Mouse (Mus musculus) embryonic facial prominence, embryonic 15.5 days (tissue): ENCODE results near the gene 4933405L10Rik. TPM values are rescaled to one million over a fixed set of nuclear protein-coding genes. Genes with fewer than 3 reads are reported as not detected.
A peak's percentile ranks its signal among the peaks of the same experiment; 100 is the strongest.

Experiments used
- ATAC-seq: fragments of 200-750 bp; cut with Nextera tagmentation; 2 replicates; pipeline ENCODE4 v1.8.0; 2017; ENCODE audit warnings: low read depth, moderate TSS enrichment; ENCODE audit not compliant: insufficient number of reproducible peaks, low FRiP score, low TSS enrichment
- H3K27ac ChIP-seq: fragments of 300-500 bp; sonication (generic); replicated peaks from 2 replicates; pipeline ENCODE4 v1.5.1; 2015; ENCODE audit warnings: mild to moderate bottlenecking, inconsistent platforms
- H3K27me3 ChIP-seq: fragments of 300-500 bp; sonication (generic); 2 replicates; pipeline ENCODE4 v1.6.1; 2015; ENCODE audit warnings: inconsistent platforms
- H3K36me3 ChIP-seq: fragments of 300-500 bp; sonication (generic); 2 replicates; pipeline ENCODE4 v1.6.1; 2015; ENCODE audit warnings: mild to moderate bottlenecking, inconsistent platforms
- H3K4me1 ChIP-seq: fragments of 300-500 bp; sonication (generic); 2 replicates; pipeline ENCODE4 v1.6.1; 2015; ENCODE audit warnings: inconsistent platforms
- H3K4me2 ChIP-seq: fragments of 300-500 bp; sonication (generic); replicated peaks from 2 replicates; pipeline ENCODE4 v1.6.1; 2015; ENCODE audit warnings: mild to moderate bottlenecking, inconsistent platforms
- H3K4me3 ChIP-seq: fragments of 300-500 bp; sonication (generic); replicated peaks from 2 replicates; pipeline ENCODE4 v1.5.1; 2015; ENCODE audit warnings: mild to moderate bottlenecking, inconsistent platforms
- H3K9ac ChIP-seq: fragments of 300-500 bp; sonication (generic); 2 replicates; pipeline ENCODE4 v1.6.1; 2015; ENCODE audit warnings: inconsistent platforms
- H3K9me3 ChIP-seq: fragments of 300-500 bp; sonication (generic); replicated peaks from 2 replicates; pipeline ENCODE4 v1.6.1; 2016; ENCODE audit warnings: inconsistent platforms
- WGBS: fragments of 180-500 bp; shearing (Covaris S2); methylation state at CpG from one replicate; pipeline ENCODE4 v1.1.7; 2015; 5-methylcytosine and 5-hydroxymethylcytosine counted together
- polyA plus RNA-seq: library from polyadenylated mRNA; unstranded; fragments of >200 nt; fragmentation: Nextera tagmentation; extraction: Ambion mirVana; gene quantifications from 2 replicates; pipeline ENCODE4 v1.2.1, GENCODE M21; 2015

The 4933405L10Rik gene
- polyA plus RNA-seq, 1 experiment from 2014 or later = 0.20 TPM

- Histone ChIP-seq H3K27ac (peak overlapping the region; percentile 73), H3K36me3 (no peaks in the 10 kb centered on the region)
Measured at GRCm38 (mm10) chr8:105715042-105715441, 7.6 kb downstream of the 4933405L10Rik start.

DNA sequence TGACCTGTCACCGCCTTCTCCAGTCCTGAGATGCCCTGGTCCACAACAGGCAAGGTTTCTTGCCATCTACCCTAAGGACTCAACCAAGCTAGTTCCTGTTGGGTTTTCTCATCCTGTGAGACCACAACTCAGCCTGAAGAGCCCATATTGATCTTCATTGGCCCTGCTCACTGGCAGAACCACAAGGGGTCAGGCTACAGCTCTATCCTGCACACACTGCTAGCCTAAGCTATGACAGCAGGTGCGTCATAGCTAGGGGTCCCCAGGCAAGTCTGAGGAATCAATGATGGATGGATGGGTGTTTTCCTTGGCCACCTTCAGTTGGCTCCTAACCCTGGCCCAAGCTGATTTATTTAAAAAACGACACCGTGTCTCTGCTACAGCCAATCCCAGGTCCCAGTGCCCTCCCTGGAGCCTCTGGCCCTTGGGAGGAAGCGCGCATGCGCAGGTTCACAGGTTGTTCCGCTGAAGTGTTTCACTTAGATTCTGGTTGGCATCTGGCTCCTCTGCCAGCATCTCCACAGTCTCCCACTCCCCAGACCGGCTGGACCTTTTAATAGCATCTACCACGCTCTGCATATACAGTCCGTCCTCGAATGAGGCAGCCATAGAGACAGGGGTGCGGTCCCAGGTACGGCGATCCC lies 9.0 kb downstream of the 4933405L10Rik start:
- Histone ChIP-seq H3K9me3 (no peaks in the 10 kb centered on the region), H3K4me2 (no peak overlapping the region), H3K27ac (no peak overlapping the region), H3K4me1 (no peaks in the 10 kb centered on the region), H3K9ac (no peak overlapping the region), H3K36me3 (no peaks in the 10 kb centered on the region), H3K27me3 (no peaks in the 10 kb centered on the region), H3K4me3 (no peak overlapping the region)
- no peak for ATAC-seq
- 93% methylated on average over 15 of the region's 15 CpGs for WGBS

More at GRCm38 (mm10) chr8:105715042-105715441, 7.6 kb downstream of the 4933405L10Rik start:
- 51% methylated on average over 6 of the region's 6 CpGs for WGBS
- Histone ChIP-seq H3K9ac (no peak overlapping the region), H3K4me2 (no peak overlapping the region), H3K4me3 (no peak overlapping the region), H3K27me3 (no peaks in the 10 kb centered on the region), H3K9me3 (no peaks in the 10 kb centered on the region), H3K4me1 (no peaks in the 10 kb centered on the region)
- ATAC-seq = peak; percentile 51; the same call in 1 of the 2 replicates

DNA sequence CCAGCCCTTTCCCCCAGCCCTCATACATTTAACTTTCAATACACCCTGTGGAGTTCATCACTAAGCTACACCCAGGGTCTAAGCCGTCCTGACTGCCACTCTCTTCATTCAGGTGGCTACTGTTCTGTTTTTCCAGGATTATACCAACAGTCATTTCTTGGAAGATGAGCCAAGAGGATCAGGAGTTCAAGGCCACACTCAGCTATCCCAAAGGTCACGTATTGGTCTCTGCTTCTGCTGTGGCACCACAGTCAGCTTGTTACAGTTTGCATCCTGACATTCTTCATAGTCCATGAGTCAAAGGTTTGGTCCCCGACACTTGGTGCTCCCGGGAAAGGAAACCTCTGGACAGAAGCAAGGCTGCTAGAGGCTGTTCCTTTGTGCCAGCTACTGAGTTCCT lies 12.2 kb downstream of the 4933405L10Rik start:
- H3K4me3 ChIP-seq = no peak overlapping the region

DNA sequence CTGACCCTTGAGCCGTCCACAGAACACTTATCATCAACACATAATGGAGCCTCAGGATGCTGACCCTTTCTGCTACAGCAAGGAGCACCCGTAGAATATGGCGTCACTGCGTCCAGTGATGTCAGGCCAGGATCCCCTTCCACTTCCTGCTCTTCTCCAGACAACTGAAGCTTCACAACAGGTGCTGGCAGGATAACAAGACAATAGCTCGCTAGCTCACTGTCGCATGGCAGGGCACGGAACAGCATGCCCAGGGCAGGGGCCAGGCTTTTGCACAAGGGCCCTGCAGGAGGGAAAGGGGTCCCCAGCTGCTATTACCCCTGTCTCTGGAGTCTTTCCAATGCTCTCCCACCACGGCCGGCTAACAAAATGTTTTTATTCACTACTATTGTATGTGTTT lies 15.4 kb downstream of the 4933405L10Rik start:
- H3K27me3 ChIP-seq = no peaks in the 10 kb centered on the region
- no peaks in the 10 kb centered on the region for H3K9me3 ChIP-seq
- ATAC-seq = no peak
- peaks cover 29% of the 10 kb centered on the region for H3K36me3 ChIP-seq
- H3K9ac ChIP-seq = no peak overlapping the region
- H3K27ac ChIP-seq = no peak overlapping the region
- H3K4me1 ChIP-seq = no peaks in the 10 kb centered on the region
- 91% methylated on average over 9 of the region's 9 CpGs for WGBS
- no peak overlapping the region for H3K4me2 ChIP-seq
- H3K4me3 ChIP-seq = no peak overlapping the region

More for the DNA sequence above, 12.2 kb downstream of the 4933405L10Rik start:
- no peaks in the 10 kb centered on the region for H3K27me3 ChIP-seq
- H3K9me3 ChIP-seq = no peaks in the 10 kb centered on the region
- 86% methylated on average over 4 of the region's 4 CpGs for WGBS
- no peak overlapping the region for H3K9ac ChIP-seq
- no peak overlapping the region for H3K4me2 ChIP-seq
- no peak overlapping the region for H3K27ac ChIP-seq
- H3K36me3 ChIP-seq = peaks cover 8% of the 10 kb centered on the region; the same call in 1 of the 2 replicates
- no peak for ATAC-seq
- H3K4me1 ChIP-seq = no peaks in the 10 kb centered on the region

GRCm38 (mm10) chr8:105725726-105726125 lies 18.3 kb downstream of the 4933405L10Rik start:
- no peaks in the 10 kb centered on the region for H3K27me3 ChIP-seq
- H3K9ac ChIP-seq = no peak overlapping the region
- H3K4me2 ChIP-seq = no peak overlapping the region
- H3K36me3 ChIP-seq = peaks cover 36% of the 10 kb centered on the region
- ATAC-seq = no peak
- no peak overlapping the region for H3K27ac ChIP-seq
- 68% methylated on average over 5 of the region's 5 CpGs for WGBS
- H3K9me3 ChIP-seq = no peaks in the 10 kb centered on the region
- H3K4me3 ChIP-seq = no peak overlapping the region
- H3K4me1 ChIP-seq = no peaks in the 10 kb centered on the region

GRCm38 (mm10) chr8:105727397-105728124 lies 20.1 kb downstream of the 4933405L10Rik start:
- H3K27ac ChIP-seq = peak overlapping the region; percentile 28; the same call in 1 of the 2 replicates
- no peak overlapping the region for H3K4me2 ChIP-seq
- 86% methylated on average over 18 of the region's 18 CpGs for WGBS

GRCm38 (mm10) chr8:105732186-105732585 lies 24.7 kb downstream of the 4933405L10Rik start:
- Histone ChIP-seq H3K4me2 (no peak overlapping the region), H3K9ac (no peak overlapping the region), H3K36me3 (peaks cover 14% of the 10 kb centered on the region), H3K27ac (no peak overlapping the region), H3K27me3 (no peaks in the 10 kb centered on the region), H3K4me1 (no peaks in the 10 kb centered on the region), H3K9me3 (no peaks in the 10 kb centered on the region), H3K4me3 (no peak overlapping the region)
- ATAC-seq = no peak
- 93% methylated on average over 5 of the region's 5 CpGs for WGBS

More at GRCm38 (mm10) chr8:105727397-105728124, 20.1 kb downstream of the 4933405L10Rik start:
- ATAC-seq = 0 out of 2 replicates have a peak, but pooled peaks have one; percentile 34
- no peaks in the 10 kb centered on the region for H3K4me1 ChIP-seq
- H3K4me3 ChIP-seq = no peak overlapping the region
- H3K9ac ChIP-seq = no peak overlapping the region
- no peaks in the 10 kb centered on the region for H3K9me3 ChIP-seq
- no peaks in the 10 kb centered on the region for H3K27me3 ChIP-seq
- H3K36me3 ChIP-seq = peaks cover 36% of the 10 kb centered on the region

DNA sequence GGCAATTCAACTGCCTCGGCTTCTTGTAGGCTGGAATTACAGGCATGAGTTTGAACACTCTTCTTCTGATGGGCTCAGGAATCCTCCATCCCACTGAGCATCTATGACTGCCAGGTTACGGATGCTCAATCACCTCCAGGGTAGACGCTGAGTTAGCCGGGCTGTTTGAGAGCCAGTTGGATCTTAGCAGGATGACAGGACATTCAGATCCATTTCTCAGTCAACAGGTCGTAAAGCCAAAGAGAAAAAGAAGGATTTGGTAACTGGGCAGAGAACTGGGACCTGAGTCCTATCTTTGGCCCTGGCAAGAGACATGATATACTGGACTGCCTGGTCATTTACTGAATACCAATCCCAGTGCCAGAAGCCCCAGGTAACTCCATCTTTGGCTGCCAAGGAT lies 31.8 kb downstream of the 4933405L10Rik start:
- H3K9ac ChIP-seq = no peak overlapping the region
- no peaks in the 10 kb centered on the region for H3K9me3 ChIP-seq
- no peaks in the 10 kb centered on the region for H3K36me3 ChIP-seq
- H3K4me3 ChIP-seq = no peak overlapping the region
- H3K27ac ChIP-seq = no peak overlapping the region
- ATAC-seq = no peak
- no peak overlapping the region for H3K4me2 ChIP-seq
- H3K4me1 ChIP-seq = no peaks in the 10 kb centered on the region
- H3K27me3 ChIP-seq = no peaks in the 10 kb centered on the region
- WGBS = 90% methylated on average over 5 of the region's 5 CpGs

- ATAC-seq = no peak
- H3K27ac ChIP-seq = no peak overlapping the region
- no peaks in the 10 kb centered on the region for H3K27me3 ChIP-seq
- H3K4me2 ChIP-seq = no peak overlapping the region
- no peak overlapping the region for H3K9ac ChIP-seq
- H3K36me3 ChIP-seq = no peaks in the 10 kb centered on the region
- WGBS = 84% methylated on average over 4 of the region's 4 CpGs
- no peaks in the 10 kb centered on the region for H3K9me3 ChIP-seq
- no peak overlapping the region for H3K4me3 ChIP-seq
- peaks cover 10% of the 10 kb centered on the region for H3K4me1 ChIP-seq
Measured at GRCm38 (mm10) chr8:105743301-105743700, 35.8 kb downstream of the 4933405L10Rik start.

GRCm38 (mm10) chr8:105750606-105751005 lies 43.2 kb downstream of the 4933405L10Rik start:
- Histone ChIP-seq H3K9me3 (no peaks in the 10 kb centered on the region), H3K27me3 (no peaks in the 10 kb centered on the region), H3K4me2 (0 out of 2 replicates have a peak overlapping the region, but pooled peaks have one; percentile 12), H3K4me3 (no peak overlapping the region), H3K4me1 (peaks cover 14% of the 10 kb centered on the region), H3K27ac (peak overlapping the region; percentile 66), H3K36me3 (no peaks in the 10 kb centered on the region), H3K9ac (no peak overlapping the region)
- no peak for ATAC-seq
- 6% methylated on average over 11 of the region's 11 CpGs for WGBS

DNA sequence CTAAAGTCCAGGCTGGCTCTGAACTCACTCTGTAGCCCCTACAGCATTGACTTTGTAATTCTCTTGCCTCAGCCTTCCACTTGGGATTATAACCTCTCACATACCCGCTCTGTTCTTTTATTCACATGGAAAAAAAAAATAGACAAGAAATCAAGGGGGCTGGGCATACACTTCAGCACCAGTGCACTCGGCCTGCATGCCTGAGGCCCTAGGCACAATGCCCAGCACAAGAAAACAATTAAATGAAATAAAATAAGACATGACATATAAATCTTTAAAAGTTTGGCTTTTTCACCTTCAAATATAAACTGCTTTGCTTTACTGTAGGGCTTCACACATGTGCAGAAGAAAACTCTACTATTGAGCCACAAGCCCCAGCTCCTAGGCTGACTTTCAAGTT lies 46.5 kb downstream of the 4933405L10Rik start:
- Histone ChIP-seq H3K27me3 (no peaks in the 10 kb centered on the region), H3K27ac (no peak overlapping the region), H3K4me1 (peaks cover 13% of the 10 kb centered on the region), H3K9me3 (no peaks in the 10 kb centered on the region), H3K4me2 (no peak overlapping the region), H3K9ac (no peak overlapping the region), H3K4me3 (no peak overlapping the region), H3K36me3 (no peaks in the 10 kb centered on the region)
- WGBS = 42% methylated on average over 2 of the region's 2 CpGs
- no peak for ATAC-seq
